Mouse (Mus musculus): ENCODE data around the gene Itgad.

The Itgad gene

GRCm38 (mm10) chr7:128180546-128180945 lies 26.4 kb downstream of the Itgad start:
- no peak for DNase-seq

GRCm38 (mm10) chr7:128181691-128182090 lies 27.5 kb downstream of the Itgad start:
- DNase-seq: no peak

- no peak for DNase-seq
These were observed 47.4 kb downstream of the Itgad start for GRCm38 (mm10) chr7:128201607-128202006.

GRCm38 (mm10) chr7:128203071-128203470 lies 48.9 kb downstream of the Itgad start:
- no peak for DNase-seq

GRCm38 (mm10) chr7:128204179-128204578 lies 50.0 kb downstream of the Itgad start:
- DNase-seq: no peak

- DNase-seq: no peak
These were observed 51.5 kb downstream of the Itgad start for GRCm38 (mm10) chr7:128205695-128206094.

- peak; percentile 54 for DNase-seq
These were observed 52.0 kb downstream of the Itgad start, which contains the start of gene Cox6a2 for GRCm38 (mm10) chr7:128206152-128206551. Gene Cox6a2 (minus strand): TSS chr7:128206387.

- peak; percentile 73 for DNase-seq
These were observed 54.0 kb downstream of the Itgad start for GRCm38 (mm10) chr7:128208187-128208586.

- DNase-seq: no peak
These were observed 55.6 kb downstream of the Itgad start for GRCm38 (mm10) chr7:128209826-128210225.

- DNase-seq: no peak
These were observed 65.8 kb downstream of the Itgad start for GRCm38 (mm10) chr7:128219952-128220351.

GRCm38 (mm10) chr7:128220936-128221335 lies 66.8 kb downstream of the Itgad start:
- no peak for DNase-seq

- no peak for DNase-seq
These were observed 77.6 kb downstream of the Itgad start for GRCm38 (mm10) chr7:128231741-128232140.

GRCm38 (mm10) chr7:128234796-128235195 lies 80.6 kb downstream of the Itgad start:
- no peak for DNase-seq

- no peak for DNase-seq
These were observed 81.3 kb downstream of the Itgad start for GRCm38 (mm10) chr7:128235481-128235880.

GRCm38 (mm10) chr7:128236426-128236825 lies 82.2 kb downstream of the Itgad start:
- DNase-seq: no peak

GRCm38 (mm10) chr7:128236856-128237592 lies 82.8 kb downstream of the Itgad start, which contains the start of gene Armc5:
Gene Armc5 (plus strand): TSS chr7:128237342.
- peak; percentile 88 for DNase-seq

GRCm38 (mm10) chr7:128237593-128237926 lies 83.4 kb downstream of the Itgad start:
- no peak for DNase-seq

GRCm38 (mm10) chr7:128237927-128238778 lies 84.0 kb downstream of the Itgad start, which contains the start of gene 9130023H24Rik:
Gene 9130023H24Rik (minus strand): TSS chr7:128238031.
- DNase-seq: peak; percentile 99

GRCm38 (mm10) chr7:128238991-128239390 lies 84.8 kb downstream of the Itgad start:
- DNase-seq: peak; percentile 78

- no peak for DNase-seq
These were observed 86.1 kb downstream of the Itgad start for GRCm38 (mm10) chr7:128240131-128240784.

GRCm38 (mm10) chr7:128242331-128242730 lies 88.2 kb downstream of the Itgad start:
- DNase-seq: no peak

- DNase-seq: peak; percentile 38
These were observed 89.7 kb downstream of the Itgad start for GRCm38 (mm10) chr7:128243921-128244320.

- no peak for DNase-seq
These were observed 90.3 kb downstream of the Itgad start for GRCm38 (mm10) chr7:128244410-128245025.

Measured in lung, postnatal 36 days (tissue).